Mouse (Mus musculus): ENCODE measurements at regions not wholly inside any gene's neighbourhood (a gene's known extent, or its start where the extent isn't known, plus 50 kb on each side); places are given as distances from the start of the nearest gene placed in this dataset.

DNA sequence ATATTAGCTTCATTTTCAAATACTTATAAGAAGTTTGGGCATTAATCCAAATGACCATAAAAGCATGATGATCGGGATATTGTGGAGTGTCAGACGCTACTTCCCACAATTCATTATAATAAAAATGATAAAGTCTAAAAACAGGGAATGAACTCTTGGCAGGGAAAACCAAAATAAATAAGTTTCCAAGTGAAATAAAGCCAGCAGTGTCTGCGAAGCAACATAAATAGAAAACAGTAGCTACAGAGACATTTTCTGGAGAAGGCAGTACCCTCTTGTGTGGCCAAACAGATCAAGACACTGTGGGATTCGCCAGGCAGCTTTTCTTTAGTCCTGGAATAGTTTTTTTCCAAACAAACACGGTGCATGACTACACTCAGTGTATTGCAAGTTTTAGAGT lies 172.7 kb upstream of the Hand2 start:
- Histone ChIP-seq H3K4me1 (replicated peaks; ENCODE audit: control insufficient read depth in 2 of 2, insufficient read depth in 2 of 2, low read length in 1 of 2) (no peaks in the 10 kb centered on the region), H3K9me3 (ENCODE audit: control insufficient read depth, low read length) (no peaks in the 10 kb centered on the region), H3K9ac (replicated peaks) (no peak overlapping the region), H3K27me3 (ENCODE audit: control insufficient read depth, insufficient read depth, low read length) (no peaks in the 10 kb centered on the region), H3K36me3 (replicated peaks; ENCODE audit: control insufficient read depth, insufficient read depth, low read depth) (no peaks in the 10 kb centered on the region), H3K4me2 (ENCODE audit: low read depth) (no peak overlapping the region), H3K27ac (no peak overlapping the region), H3K4me3 (ENCODE audit: insufficient read depth in 1 of 2, low read depth in 2 of 2, low read length in 2 of 2) (no peak overlapping the region)
- TF ChIP-seq CTCF (IDR thresholded peaks at IDR 0.05; ENCODE audit: low read depth): no peak
- TF ChIP-seq EP300 (IDR thresholded peaks at IDR 0.05; ENCODE audit: low read depth): no peak
- no peak for DNase-seq (ENCODE audit: low read depth in 3 of 3, low spot score in 3 of 3)
- 55% methylated on average over 5 of the region's 5 CpGs for WGBS (ENCODE audit: insufficient replicate concordance)
- ATAC-seq (ENCODE audit: insufficient read depth): no peak

GRCm38 (mm10) chr8:57191153-57191552 lies 129.6 kb upstream of the Hand2 start:
- H3K27me3 ChIP-seq (ENCODE audit: control insufficient read depth, insufficient read depth, low read length): no peaks in the 10 kb centered on the region
- 69% methylated on average over 2 of the region's 2 CpGs for WGBS (ENCODE audit: insufficient replicate concordance)
- no peak for DNase-seq (ENCODE audit: low read depth in 3 of 3, low spot score in 3 of 3)

DNA sequence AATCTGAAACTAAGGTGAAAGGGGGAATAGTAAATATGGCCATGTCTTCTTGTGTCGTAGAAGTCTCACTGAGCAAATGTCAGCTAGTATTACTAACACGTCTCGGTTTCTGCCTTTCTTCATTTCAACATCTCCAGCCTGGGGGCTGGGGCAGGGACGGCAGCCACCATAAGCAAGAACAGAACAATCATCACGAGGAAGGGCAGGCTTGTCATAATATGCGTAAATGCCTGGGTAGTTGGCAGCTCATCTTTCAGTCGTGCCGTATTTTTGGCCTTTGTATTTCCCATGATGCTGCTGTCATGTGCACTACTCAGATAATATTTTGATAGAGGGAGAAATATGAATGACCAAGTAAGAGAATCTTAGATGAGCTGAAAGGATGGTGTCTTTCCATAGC lies 120.5 kb upstream of the Hand2 start:
- WGBS (ENCODE audit: insufficient replicate concordance): 71% methylated on average over 8 of the region's 8 CpGs
- no peaks in the 10 kb centered on the region for H3K27me3 ChIP-seq (ENCODE audit: control insufficient read depth, insufficient read depth, low read length)
- ATAC-seq (ENCODE audit: insufficient read depth) (no peak), DNase-seq (ENCODE audit: low read depth in 3 of 3, low spot score in 3 of 3) (no peak)
- no peaks in the 10 kb centered on the region for H3K4me1 ChIP-seq (replicated peaks; ENCODE audit: control insufficient read depth in 2 of 2, insufficient read depth in 2 of 2, low read length in 1 of 2)
- H3K27ac ChIP-seq: no peak overlapping the region
- TF ChIP-seq CTCF (IDR thresholded peaks at IDR 0.05; ENCODE audit: low read depth): no peak
- TF ChIP-seq EP300 (IDR thresholded peaks at IDR 0.05; ENCODE audit: low read depth): no peak
- H3K36me3 ChIP-seq (replicated peaks; ENCODE audit: control insufficient read depth, insufficient read depth, low read depth): no peaks in the 10 kb centered on the region
- no peak overlapping the region for H3K9ac ChIP-seq (replicated peaks)
- H3K9me3 ChIP-seq (ENCODE audit: control insufficient read depth, low read length): no peaks in the 10 kb centered on the region
- H3K4me2 ChIP-seq (ENCODE audit: low read depth): no peak overlapping the region
- H3K4me3 ChIP-seq (ENCODE audit: insufficient read depth in 1 of 2, low read depth in 2 of 2, low read length in 2 of 2): no peak overlapping the region

More at GRCm38 (mm10) chr8:57191153-57191552, 129.6 kb upstream of the Hand2 start:
- no peak overlapping the region for H3K4me2 ChIP-seq (ENCODE audit: low read depth)
- TF ChIP-seq CTCF (IDR thresholded peaks at IDR 0.05; ENCODE audit: low read depth): no peak
- TF ChIP-seq EP300 (IDR thresholded peaks at IDR 0.05; ENCODE audit: low read depth): no peak
- H3K4me1 ChIP-seq (replicated peaks; ENCODE audit: control insufficient read depth in 2 of 2, insufficient read depth in 2 of 2, low read length in 1 of 2): no peaks in the 10 kb centered on the region
- no peaks in the 10 kb centered on the region for H3K36me3 ChIP-seq (replicated peaks; ENCODE audit: control insufficient read depth, insufficient read depth, low read depth)
- no peak overlapping the region for H3K27ac ChIP-seq
- no peak for ATAC-seq (ENCODE audit: insufficient read depth)
- H3K4me3 ChIP-seq (ENCODE audit: insufficient read depth in 1 of 2, low read depth in 2 of 2, low read length in 2 of 2): no peak overlapping the region
- no peak overlapping the region for H3K9ac ChIP-seq (replicated peaks)
- H3K9me3 ChIP-seq (ENCODE audit: control insufficient read depth, low read length): no peaks in the 10 kb centered on the region

- Histone ChIP-seq H3K9ac (replicated peaks) (no peak overlapping the region), H3K36me3 (replicated peaks; ENCODE audit: control insufficient read depth, insufficient read depth, low read depth) (no peaks in the 10 kb centered on the region), H3K4me1 (replicated peaks; ENCODE audit: control insufficient read depth in 2 of 2, insufficient read depth in 2 of 2, low read length in 1 of 2) (no peaks in the 10 kb centered on the region), H3K27ac (no peak overlapping the region), H3K27me3 (ENCODE audit: control insufficient read depth, insufficient read depth, low read length) (no peaks in the 10 kb centered on the region), H3K4me3 (ENCODE audit: insufficient read depth in 1 of 2, low read depth in 2 of 2, low read length in 2 of 2) (no peak overlapping the region), H3K4me2 (ENCODE audit: low read depth) (no peak overlapping the region), H3K9me3 (ENCODE audit: control insufficient read depth, low read length) (no peaks in the 10 kb centered on the region)
- ATAC-seq (ENCODE audit: insufficient read depth): no peak
- no peak for DNase-seq (ENCODE audit: low read depth in 3 of 3, low spot score in 3 of 3)
- TF ChIP-seq EP300 (IDR thresholded peaks at IDR 0.05; ENCODE audit: low read depth) (no peak), CTCF (IDR thresholded peaks at IDR 0.05; ENCODE audit: low read depth) (no peak)
- WGBS (ENCODE audit: insufficient replicate concordance): 61% methylated on average over 6 of the region's 6 CpGs
Measured at GRCm38 (mm10) chr8:57209584-57209983, 111.2 kb upstream of the Hand2 start.

- no peaks in the 10 kb centered on the region for H3K36me3 ChIP-seq (replicated peaks; ENCODE audit: control insufficient read depth, insufficient read depth, low read depth)
- ATAC-seq (ENCODE audit: insufficient read depth): no peak
Measured at GRCm38 (mm10) chr8:57213066-57213465, 107.7 kb upstream of the Hand2 start.

More at GRCm38 (mm10) chr8:57213066-57213465, 107.7 kb upstream of the Hand2 start:
- H3K4me3 ChIP-seq (ENCODE audit: insufficient read depth in 1 of 2, low read depth in 2 of 2, low read length in 2 of 2): no peak overlapping the region
- no peak for DNase-seq (ENCODE audit: low read depth in 3 of 3, low spot score in 3 of 3)
- no peak overlapping the region for H3K4me2 ChIP-seq (ENCODE audit: low read depth)
- H3K27ac ChIP-seq: no peak overlapping the region
- H3K27me3 ChIP-seq (ENCODE audit: control insufficient read depth, insufficient read depth, low read length): no peaks in the 10 kb centered on the region
- 61% methylated on average over 5 of the region's 5 CpGs for WGBS (ENCODE audit: insufficient replicate concordance)
- H3K4me1 ChIP-seq (replicated peaks; ENCODE audit: control insufficient read depth in 2 of 2, insufficient read depth in 2 of 2, low read length in 1 of 2): no peaks in the 10 kb centered on the region
- H3K9ac ChIP-seq (replicated peaks): no peak overlapping the region
- H3K9me3 ChIP-seq (ENCODE audit: control insufficient read depth, low read length): no peaks in the 10 kb centered on the region
- no peak for TF ChIP-seq CTCF (IDR thresholded peaks at IDR 0.05; ENCODE audit: low read depth)
- no peak for TF ChIP-seq EP300 (IDR thresholded peaks at IDR 0.05; ENCODE audit: low read depth)
